Mouse (Mus musculus) midbrain, embryonic 16.5 days (tissue): Measurements from ENCODE around the gene Wars. TPM values are rescaled to one million over a fixed set of nuclear protein-coding genes. Genes with fewer than 3 reads are reported as not detected.

Experiments used
- ATAC-seq: fragments of 200-750 bp; cut with Nextera tagmentation; 2 replicates; pipeline ENCODE4 v1.8.0; 2017; ENCODE audit warnings: moderate TSS enrichment
- H3K27ac ChIP-seq: fragments of 300-500 bp; sonication (generic); 2 replicates; pipeline ENCODE4 v1.5.1; 2014; ENCODE audit warnings: mild to moderate bottlenecking, low read length, mixed read lengths
- H3K27me3 ChIP-seq: fragments of 300-500 bp; sonication (generic); 2 replicates; pipeline ENCODE4 v1.6.1; 2014; ENCODE audit warnings: low read depth, low read length, mixed read lengths; ENCODE audit not compliant: control insufficient read depth, insufficient read depth
- H3K36me3 ChIP-seq: fragments of 300-500 bp; sonication (generic); 2 replicates; pipeline ENCODE4 v1.6.1; 2014; ENCODE audit warnings: mild to moderate bottlenecking, low read length, moderate library complexity, mixed read lengths; ENCODE audit not compliant: control insufficient read depth, insufficient read depth
- H3K4me1 ChIP-seq: fragments of 300-500 bp; sonication (generic); 2 replicates; pipeline ENCODE4 v1.6.1; 2014; ENCODE audit warnings: mild to moderate bottlenecking, low read length, mixed read lengths; ENCODE audit not compliant: control insufficient read depth, insufficient read depth
- H3K4me2 ChIP-seq: fragments of 300-500 bp; sonication (generic); 2 replicates; pipeline ENCODE4 v1.6.1; 2014; ENCODE audit warnings: mild to moderate bottlenecking, low read length, mixed read lengths
- H3K4me3 ChIP-seq: fragments of 300-500 bp; sonication (generic); 2 replicates; pipeline ENCODE4 v1.5.1; 2014; ENCODE audit warnings: low read depth, mild to moderate bottlenecking, low read length, moderate library complexity, mixed read lengths
- H3K9ac ChIP-seq: fragments of 300-500 bp; sonication (generic); 2 replicates; pipeline ENCODE4 v1.6.1; 2014; ENCODE audit warnings: low read depth, low read length, mixed read lengths
- H3K9me3 ChIP-seq: fragments of 300-500 bp; sonication (generic); replicated peaks from 2 replicates; pipeline ENCODE4 v1.6.1; 2014; ENCODE audit warnings: mild to moderate bottlenecking, low read length, mixed read lengths; ENCODE audit not compliant: control insufficient read depth, poor library complexity, severe bottlenecking
- WGBS: fragments of 180-500 bp; shearing (Covaris S2); extraction: QIAGEN DNeasy Blood & Tissue Kit; methylation state at CpG from one replicate; pipeline ENCODE4 v1.1.7; 2014; 5-methylcytosine and 5-hydroxymethylcytosine counted together
- polyA plus RNA-seq: library from polyadenylated mRNA; unstranded; fragments of >200 nt; fragmentation: Nextera tagmentation; extraction: Ambion mirVana; gene quantifications from 2 replicates; pipeline ENCODE4 v1.2.1, GENCODE M21; 2015

Gene Wars
- polyA plus RNA-seq, 1 experiment from 2014 or later, result 109 TPM

- Histone ChIP-seq H3K27me3 (no peaks in the 10 kb centered on the region), H3K9me3 (no peaks in the 10 kb centered on the region), H3K9ac (no peak overlapping the region), H3K4me2 (no peak overlapping the region), H3K4me1 (no peaks in the 10 kb centered on the region), H3K27ac (no peak overlapping the region), H3K36me3 (peaks cover 51% of the 10 kb centered on the region), H3K4me3 (no peak overlapping the region)
- WGBS, result 89% methylated on average over 8 of the region's 8 CpGs
- ATAC-seq, result no peak
Measured at GRCm38 (mm10) chr12:108882776-108883175, 11.2 kb downstream of the Wars start.

- Histone ChIP-seq H3K36me3 (peaks cover 42% of the 10 kb centered on the region), H3K9me3 (no peaks in the 10 kb centered on the region), H3K4me2 (no peak overlapping the region), H3K4me3 (no peak overlapping the region), H3K4me1 (no peaks in the 10 kb centered on the region), H3K27me3 (no peaks in the 10 kb centered on the region), H3K27ac (no peak overlapping the region), H3K9ac (no peak overlapping the region)
- ATAC-seq, result no peak
- 93% methylated on average over 3 of the region's 3 CpGs for WGBS
Measured at GRCm38 (mm10) chr12:108881192-108881591, 12.8 kb downstream of the Wars start.

GRCm38 (mm10) chr12:108880606-108881005 lies 13.4 kb downstream of the Wars start:
- H3K9me3 ChIP-seq, result no peaks in the 10 kb centered on the region
- no peak overlapping the region for H3K27ac ChIP-seq
- no peaks in the 10 kb centered on the region for H3K27me3 ChIP-seq
- 95% methylated on average over 5 of the region's 5 CpGs for WGBS
- no peak for ATAC-seq
- no peaks in the 10 kb centered on the region for H3K4me1 ChIP-seq
- H3K9ac ChIP-seq, result no peak overlapping the region
- H3K4me3 ChIP-seq, result no peak overlapping the region
- H3K36me3 ChIP-seq, result peaks cover 40% of the 10 kb centered on the region
- no peak overlapping the region for H3K4me2 ChIP-seq

GRCm38 (mm10) chr12:108879138-108879537 lies 14.8 kb downstream of the Wars start:
- no peaks in the 10 kb centered on the region for H3K27me3 ChIP-seq
- WGBS, result 90% methylated on average over 4 of the region's 4 CpGs
- H3K4me1 ChIP-seq, result no peaks in the 10 kb centered on the region
- no peak overlapping the region for H3K27ac ChIP-seq
- peaks cover 40% of the 10 kb centered on the region for H3K36me3 ChIP-seq
- H3K9me3 ChIP-seq, result no peaks in the 10 kb centered on the region
- no peak overlapping the region for H3K4me3 ChIP-seq
- H3K4me2 ChIP-seq, result no peak overlapping the region
- no peak overlapping the region for H3K9ac ChIP-seq
- no peak for ATAC-seq

- Histone ChIP-seq H3K4me1 (no peaks in the 10 kb centered on the region), H3K27ac (no peak overlapping the region), H3K9me3 (no peaks in the 10 kb centered on the region), H3K4me3 (no peak overlapping the region), H3K27me3 (no peaks in the 10 kb centered on the region), H3K4me2 (no peak overlapping the region), H3K36me3 (peaks cover 47% of the 10 kb centered on the region), H3K9ac (no peak overlapping the region)
- 84% methylated on average over 5 of the region's 5 CpGs for WGBS
- no peak for ATAC-seq
Measured at GRCm38 (mm10) chr12:108873122-108873521, 20.9 kb downstream of the Wars start.

GRCm38 (mm10) chr12:108869575-108869974 lies 24.4 kb downstream of the Wars start:
- H3K4me1 ChIP-seq, result no peaks in the 10 kb centered on the region
- peaks cover 63% of the 10 kb centered on the region for H3K36me3 ChIP-seq
- H3K27ac ChIP-seq, result no peak overlapping the region
- H3K4me2 ChIP-seq, result no peak overlapping the region
- ATAC-seq, result no peak
- no peak overlapping the region for H3K4me3 ChIP-seq
- no peak overlapping the region for H3K9ac ChIP-seq
- H3K9me3 ChIP-seq, result no peaks in the 10 kb centered on the region
- WGBS, result 84% methylated on average over 2 of the region's 2 CpGs
- no peaks in the 10 kb centered on the region for H3K27me3 ChIP-seq

- ATAC-seq, result no peak
- Histone ChIP-seq H3K9me3 (no peaks in the 10 kb centered on the region), H3K4me2 (no peak overlapping the region), H3K27ac (no peak overlapping the region), H3K36me3 (peaks cover 64% of the 10 kb centered on the region), H3K9ac (no peak overlapping the region), H3K27me3 (no peaks in the 10 kb centered on the region), H3K4me3 (no peak overlapping the region), H3K4me1 (no peaks in the 10 kb centered on the region)
- 90% methylated on average over 6 of the region's 6 CpGs for WGBS
Measured at GRCm38 (mm10) chr12:108865007-108865494, 28.9 kb downstream of the Wars start.

- Histone ChIP-seq H3K36me3 (peaks cover 11% of the 10 kb centered on the region), H3K27ac (no peak overlapping the region), H3K4me2 (no peak overlapping the region), H3K27me3 (no peaks in the 10 kb centered on the region), H3K4me1 (no peaks in the 10 kb centered on the region), H3K4me3 (no peak overlapping the region), H3K9me3 (no peaks in the 10 kb centered on the region), H3K9ac (no peak overlapping the region)
- ATAC-seq, result no peak
- WGBS, result 84% methylated on average over 5 of the region's 5 CpGs
Measured at GRCm38 (mm10) chr12:108858486-108858885, 35.5 kb downstream of the Wars start.

GRCm38 (mm10) chr12:108857589-108858184 lies 36.3 kb downstream of the Wars start:
- no peak for ATAC-seq
- no peak overlapping the region for H3K27ac ChIP-seq
- peaks cover 8% of the 10 kb centered on the region for H3K36me3 ChIP-seq
- no peak overlapping the region for H3K4me3 ChIP-seq
- no peak overlapping the region for H3K9ac ChIP-seq
- no peaks in the 10 kb centered on the region for H3K4me1 ChIP-seq
- no peaks in the 10 kb centered on the region for H3K27me3 ChIP-seq
- H3K4me2 ChIP-seq, result no peak overlapping the region
- 82% methylated on average over 7 of the region's 7 CpGs for WGBS
- H3K9me3 ChIP-seq, result no peaks in the 10 kb centered on the region
